Mouse (Mus musculus): Measurements from ENCODE around the gene Ttyh2. TPM values are rescaled to one million over a fixed set of nuclear protein-coding genes. Genes with fewer than 3 reads are reported as not detected.
A peak's percentile ranks its signal among the peaks of the same experiment; 100 is the strongest.

Gene Ttyh2
- polyA plus RNA-seq, 1 experiment: 12.4 TPM

DNA sequence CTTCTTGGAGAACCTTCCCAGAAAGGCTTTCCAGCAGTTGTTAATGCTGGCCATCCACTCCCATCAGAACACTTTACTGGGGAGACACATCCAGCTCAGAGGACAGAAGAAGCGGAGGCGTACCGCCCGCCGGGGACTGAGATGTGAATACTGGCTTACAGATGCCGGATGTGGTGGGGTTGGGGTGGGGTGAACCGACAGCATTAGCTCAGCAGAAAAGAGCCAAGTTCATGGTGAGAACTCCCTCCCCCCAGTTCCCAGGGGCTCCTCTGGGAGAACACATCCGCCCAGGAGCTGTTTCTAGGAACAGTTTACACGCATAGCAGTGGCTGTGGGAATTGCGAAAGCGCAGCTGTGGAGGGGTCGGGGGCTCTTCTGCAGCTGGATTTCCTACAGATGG, 24.3 kb downstream of the Ttyh2 start:
- Histone ChIP-seq H3K27ac (replicated peaks; ENCODE audit: low read depth, low read length) (peak overlapping the region; percentile 31; the same call in 1 of the 2 replicates), H3K4me1 (ENCODE audit: control insufficient read depth, insufficient read depth, insufficient read length, low read length) (no peaks in the 10 kb centered on the region), H3K4me3 (ENCODE audit: insufficient read depth, low read depth, low read length) (no peak overlapping the region)

DNA sequence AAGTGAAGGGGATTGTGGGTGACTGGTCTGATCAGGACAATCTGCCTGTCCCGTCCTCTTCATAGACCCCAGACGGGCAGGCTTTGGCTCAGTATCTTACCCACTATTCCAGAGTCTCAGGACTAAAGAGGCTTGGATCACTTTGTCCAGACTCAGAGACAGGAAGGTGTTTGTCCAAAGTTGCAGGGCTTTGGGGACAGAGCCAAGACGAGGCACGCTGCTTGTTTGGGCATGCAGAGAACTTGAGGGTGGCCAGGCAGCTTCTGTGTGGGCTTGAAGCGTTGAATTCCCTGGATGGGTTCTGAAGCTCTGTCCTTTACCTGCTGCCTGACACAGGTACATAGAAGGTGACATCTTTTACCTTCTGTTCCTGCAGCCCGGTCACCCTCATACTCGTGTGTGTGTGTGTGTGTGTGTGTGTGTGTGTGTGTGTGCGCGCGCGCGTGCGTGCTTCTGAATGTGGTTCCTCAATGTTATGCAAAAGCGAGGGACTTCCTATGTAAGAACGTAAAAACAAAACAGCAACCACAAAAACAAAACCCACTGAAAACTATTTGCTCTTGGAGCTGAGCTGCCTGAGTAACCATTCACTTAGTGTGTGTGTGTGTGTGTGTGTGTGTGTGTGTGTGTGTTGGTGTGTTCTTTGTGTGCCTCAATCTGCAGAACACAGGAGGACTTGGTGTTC, 27.2 kb downstream of the Ttyh2 start:
- Histone ChIP-seq H3K4me1 (ENCODE audit: control insufficient read depth, insufficient read depth, insufficient read length, low read length) (no peaks in the 10 kb centered on the region), H3K27ac (replicated peaks; ENCODE audit: low read depth, low read length) (no peak overlapping the region), H3K4me3 (ENCODE audit: insufficient read depth, low read depth, low read length) (no peak overlapping the region)

DNA sequence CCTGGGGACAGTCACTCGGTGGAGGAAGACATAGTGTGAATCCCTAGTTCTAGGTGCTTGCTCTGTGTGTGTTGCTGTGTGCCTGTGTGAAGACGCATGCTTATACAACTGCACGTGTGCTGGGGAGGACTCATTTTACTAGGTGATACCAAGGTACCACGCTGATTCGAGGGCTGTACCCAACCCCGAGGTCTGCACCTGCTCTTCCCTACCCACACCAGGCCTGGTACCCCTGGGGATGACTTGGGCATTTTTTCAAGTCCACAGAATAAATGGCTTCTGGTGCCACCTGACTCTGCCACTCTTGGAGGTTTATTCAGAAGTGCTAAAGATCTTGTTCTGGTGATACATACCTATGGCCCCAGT, 27.7 kb downstream of the Ttyh2 start:
- Histone ChIP-seq H3K4me1 (ENCODE audit: control insufficient read depth, insufficient read depth, insufficient read length, low read length) (no peaks in the 10 kb centered on the region), H3K27ac (replicated peaks; ENCODE audit: low read depth, low read length) (no peak overlapping the region)

DNA sequence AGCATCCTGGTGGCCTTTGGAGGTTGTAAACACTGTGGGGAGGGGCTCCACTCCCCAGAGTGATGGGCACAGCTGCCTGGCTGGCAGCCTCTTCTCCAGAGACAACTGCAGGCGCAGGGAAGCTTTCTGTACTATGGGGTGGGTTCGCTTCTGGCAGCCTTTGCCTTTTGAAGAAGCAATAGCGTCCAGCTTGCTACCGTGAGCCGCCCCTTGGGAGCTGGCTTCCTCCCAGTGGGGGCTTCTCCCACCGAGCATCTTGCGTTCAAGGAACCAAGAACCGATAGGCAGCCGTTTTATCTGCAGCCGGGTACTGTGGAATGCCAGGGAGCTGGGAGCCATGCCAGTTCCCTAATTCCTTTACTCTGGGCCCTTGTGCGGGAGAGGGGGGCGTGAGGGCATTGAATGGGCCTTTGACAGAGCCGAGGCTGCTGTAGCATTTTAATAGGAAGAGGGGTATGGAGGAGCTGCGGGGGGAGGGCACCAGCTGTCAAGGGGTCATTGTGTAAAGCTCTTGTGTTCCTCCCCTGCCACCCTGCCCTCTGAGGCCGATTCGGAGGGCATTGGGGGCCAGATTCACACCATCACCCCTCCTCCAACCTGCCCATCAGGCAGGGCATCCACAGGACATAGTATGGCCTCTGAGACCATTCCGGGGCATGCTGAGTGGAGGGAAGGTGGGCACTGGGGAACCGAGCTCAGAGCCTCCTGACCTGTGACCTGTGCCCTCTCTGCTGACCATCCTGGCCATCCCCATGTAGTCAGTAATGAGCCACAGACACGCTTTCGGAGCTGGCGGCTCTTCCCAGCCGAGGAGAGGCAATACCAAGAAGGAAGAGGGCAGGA, 29.1 kb downstream of the Ttyh2 start:
- no peaks in the 10 kb centered on the region for H3K4me1 ChIP-seq (ENCODE audit: control insufficient read depth, insufficient read depth, insufficient read length, low read length)
- no peak overlapping the region for H3K27ac ChIP-seq (replicated peaks; ENCODE audit: low read depth, low read length)
- no peak overlapping the region for H3K4me3 ChIP-seq (ENCODE audit: insufficient read depth, low read depth, low read length)

More for the DNA sequence above, 27.7 kb downstream of the Ttyh2 start:
- H3K4me3 ChIP-seq (ENCODE audit: insufficient read depth, low read depth, low read length): no peak overlapping the region

DNA sequence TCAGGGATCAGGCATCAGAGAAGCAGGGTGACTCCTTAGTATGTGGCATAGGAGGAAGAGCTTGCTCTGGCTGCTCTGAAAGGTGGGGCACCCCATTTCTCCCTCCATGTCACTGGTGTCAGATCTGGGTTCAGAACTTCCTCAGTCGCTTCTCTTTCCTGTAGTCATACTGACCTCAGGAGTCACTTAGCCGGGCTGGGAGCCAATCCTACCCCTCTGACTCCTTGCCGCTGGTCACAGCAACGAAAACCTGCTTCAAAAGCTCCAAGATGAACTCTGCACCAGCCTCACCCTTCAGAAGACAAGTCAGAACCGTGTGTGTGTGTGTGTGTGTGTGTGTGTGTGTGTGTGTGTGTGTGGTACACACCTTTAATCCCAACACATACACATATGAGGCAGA, 31.1 kb downstream of the Ttyh2 start:
- H3K4me3 ChIP-seq (ENCODE audit: insufficient read depth, low read depth, low read length): no peak overlapping the region
- H3K4me1 ChIP-seq (ENCODE audit: control insufficient read depth, insufficient read depth, insufficient read length, low read length): no peaks in the 10 kb centered on the region
- H3K27ac ChIP-seq (replicated peaks; ENCODE audit: low read depth, low read length): no peak overlapping the region

DNA sequence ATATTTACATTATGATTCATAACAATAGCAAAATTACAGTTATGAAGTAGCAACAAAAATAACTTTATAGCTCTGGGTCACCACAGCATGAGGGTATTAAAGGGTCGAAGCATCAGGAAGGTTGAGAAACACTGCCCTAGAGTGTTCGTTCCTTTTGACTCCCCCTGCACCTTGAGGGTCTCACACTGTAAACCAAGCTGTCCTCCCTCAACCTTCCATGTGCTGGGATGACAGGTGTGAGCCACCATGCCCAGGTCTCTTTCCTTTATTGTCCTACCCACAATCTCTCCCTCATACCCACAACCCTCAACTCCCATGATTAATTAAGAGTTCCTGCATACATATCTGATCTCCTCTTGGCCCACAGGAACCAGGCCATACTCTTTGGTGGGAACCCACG, 36.2 kb downstream of the Ttyh2 start:
- H3K4me1 ChIP-seq (ENCODE audit: control insufficient read depth, insufficient read depth, insufficient read length, low read length): 0 out of 2 replicates have a peak, but pooled peaks cover 2% of the 10 kb centered on the region
- H3K27ac ChIP-seq (replicated peaks; ENCODE audit: low read depth, low read length): no peak overlapping the region
- H3K4me3 ChIP-seq (ENCODE audit: insufficient read depth, low read depth, low read length): no peak overlapping the region

DNA sequence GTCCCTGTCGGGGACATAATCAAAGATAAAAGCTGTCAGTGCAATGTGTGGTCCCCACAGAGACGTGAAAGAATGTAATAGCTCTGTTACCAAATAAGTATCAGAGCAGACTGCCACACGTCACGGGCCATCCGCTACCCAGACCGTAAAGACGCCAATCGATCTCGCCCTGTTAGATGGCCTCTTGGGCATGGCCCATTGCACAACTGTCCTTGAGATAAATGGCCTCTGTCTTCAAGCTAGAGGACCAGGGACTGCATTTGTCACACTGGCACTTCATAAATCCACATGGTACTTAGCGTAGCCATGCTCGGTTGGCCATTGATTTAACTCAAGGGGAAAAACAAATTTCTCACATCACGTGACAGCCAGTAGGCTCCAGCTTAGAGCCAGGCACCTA, 36.6 kb downstream of the Ttyh2 start:
- Histone ChIP-seq H3K4me1 (ENCODE audit: control insufficient read depth, insufficient read depth, insufficient read length, low read length) (0 out of 2 replicates have a peak, but pooled peaks cover 2% of the 10 kb centered on the region), H3K27ac (replicated peaks; ENCODE audit: low read depth, low read length) (peak overlapping the region; percentile 41; the same call in 1 of the 2 replicates), H3K4me3 (ENCODE audit: insufficient read depth, low read depth, low read length) (no peak overlapping the region)

DNA sequence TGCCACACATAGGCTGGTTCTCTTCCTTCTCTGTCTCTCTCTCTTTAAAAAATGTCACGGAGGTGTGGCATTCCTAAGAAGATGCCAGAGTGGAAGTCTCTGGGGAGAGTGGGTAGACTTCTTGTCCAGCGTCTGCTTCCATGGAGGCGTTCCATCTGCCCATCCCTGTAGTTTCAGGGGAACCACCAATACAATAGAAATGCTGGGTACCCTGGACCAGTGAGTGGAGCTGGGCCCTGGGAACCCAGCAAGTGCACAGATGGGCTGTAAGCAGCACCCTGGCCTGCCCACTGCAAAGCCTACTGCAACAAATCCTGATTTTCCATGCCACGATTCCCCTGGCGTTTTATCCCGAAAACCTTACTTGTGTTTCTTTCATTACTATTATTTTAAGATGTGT, 39.3 kb downstream of the Ttyh2 start:
- Histone ChIP-seq H3K4me1 (ENCODE audit: control insufficient read depth, insufficient read depth, insufficient read length, low read length) (0 out of 2 replicates have a peak, but pooled peaks cover 2% of the 10 kb centered on the region), H3K27ac (replicated peaks; ENCODE audit: low read depth, low read length) (no peak overlapping the region), H3K4me3 (ENCODE audit: insufficient read depth, low read depth, low read length) (no peak overlapping the region)

DNA sequence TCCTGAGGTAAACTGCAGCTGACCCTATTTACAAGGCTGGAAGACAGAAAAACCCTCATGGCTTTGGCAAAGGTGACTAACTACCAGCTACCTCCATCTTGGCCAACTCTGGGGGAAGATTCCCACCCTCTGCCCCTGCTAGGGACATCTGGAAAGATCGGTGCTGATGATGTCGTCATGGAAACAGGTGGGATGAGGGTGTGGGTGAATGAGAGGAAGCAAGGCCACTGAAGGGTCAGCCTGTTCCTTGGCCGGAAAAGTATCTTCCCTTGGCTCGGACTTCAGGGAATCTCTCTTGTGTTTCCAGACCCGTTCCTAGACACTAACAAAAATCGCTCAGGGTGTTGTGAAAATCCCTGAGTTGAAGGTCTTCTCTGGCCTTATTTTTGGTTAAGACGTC, 40.3 kb downstream of the Ttyh2 start:
- Histone ChIP-seq H3K4me1 (ENCODE audit: control insufficient read depth, insufficient read depth, insufficient read length, low read length) (0 out of 2 replicates have a peak, but pooled peaks cover 2% of the 10 kb centered on the region), H3K27ac (replicated peaks; ENCODE audit: low read depth, low read length) (peak overlapping the region; percentile 36; the same call in 1 of the 2 replicates), H3K4me3 (ENCODE audit: insufficient read depth, low read depth, low read length) (no peak overlapping the region)

DNA sequence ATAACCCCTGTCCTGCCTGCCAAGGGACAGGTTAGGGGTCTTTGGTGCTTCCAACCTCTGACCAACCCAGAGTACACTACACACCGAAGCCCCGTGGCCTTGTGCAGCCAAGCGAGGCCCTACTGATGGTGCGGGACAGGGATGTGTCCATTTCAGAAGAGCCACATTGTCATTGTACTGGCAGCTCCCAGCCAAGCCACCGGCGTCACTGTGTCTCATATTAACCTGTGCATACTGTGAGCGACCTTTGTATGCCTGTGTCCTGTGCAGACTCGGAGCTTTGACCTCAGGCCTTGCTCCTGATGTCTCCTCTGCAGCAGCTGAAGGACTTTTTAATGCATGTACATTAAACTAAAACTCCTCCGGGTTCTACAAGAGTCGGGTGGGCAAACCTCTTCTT, 45.3 kb downstream of the Ttyh2 start:
- H3K4me1 ChIP-seq (ENCODE audit: control insufficient read depth, insufficient read depth, insufficient read length, low read length): peaks cover 8% of the 10 kb centered on the region; the same call in 1 of the 2 replicates
- H3K4me3 ChIP-seq (ENCODE audit: insufficient read depth, low read depth, low read length): no peak overlapping the region
- H3K27ac ChIP-seq (replicated peaks; ENCODE audit: low read depth, low read length): no peak overlapping the region

DNA sequence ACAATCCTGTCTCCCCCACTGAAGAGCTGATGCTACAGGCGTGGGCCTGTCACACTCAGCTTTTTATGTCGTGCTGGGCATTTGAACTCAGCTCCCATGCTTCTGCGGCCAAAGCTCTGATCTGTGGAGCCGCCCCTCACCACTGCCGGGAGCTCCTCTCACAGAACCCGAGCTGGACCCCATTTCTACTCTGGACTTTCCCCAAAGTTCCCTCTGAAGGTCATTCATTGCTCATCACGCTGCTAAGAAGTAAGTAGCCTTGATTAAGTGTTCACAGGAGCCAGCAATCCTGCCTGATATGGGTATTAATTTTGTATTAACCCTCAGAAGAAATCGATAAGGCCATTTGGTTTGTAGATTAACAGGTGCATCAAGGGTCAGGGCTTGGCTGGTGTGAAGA, 47.2 kb downstream of the Ttyh2 start:
- Histone ChIP-seq H3K27ac (replicated peaks; ENCODE audit: low read depth, low read length) (no peak overlapping the region), H3K4me3 (ENCODE audit: insufficient read depth, low read depth, low read length) (no peak overlapping the region), H3K4me1 (ENCODE audit: control insufficient read depth, insufficient read depth, insufficient read length, low read length) (peaks cover 8% of the 10 kb centered on the region; the same call in 1 of the 2 replicates)

DNA sequence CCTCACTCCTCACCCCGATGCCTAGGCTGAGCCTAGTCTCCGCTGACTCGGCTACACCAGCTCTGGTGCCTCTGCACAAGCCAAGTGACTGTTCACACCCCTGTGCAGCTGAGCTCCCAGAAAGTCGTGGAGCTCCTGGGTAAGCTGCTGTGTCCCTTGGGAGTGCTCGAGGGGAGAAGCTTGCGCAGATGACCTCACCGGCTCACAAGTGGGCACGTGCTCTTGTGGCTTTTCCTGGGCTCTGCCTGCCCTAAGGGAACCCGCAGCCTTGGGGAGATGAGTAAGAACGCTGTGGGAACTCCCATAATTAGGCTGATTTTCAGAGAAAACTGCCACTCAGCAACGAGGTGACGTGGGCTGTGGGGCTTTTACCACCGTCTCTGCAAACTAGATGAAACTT, 47.8 kb downstream of the Ttyh2 start:
- peaks cover 8% of the 10 kb centered on the region; the same call in 1 of the 2 replicates for H3K4me1 ChIP-seq (ENCODE audit: control insufficient read depth, insufficient read depth, insufficient read length, low read length)
- H3K27ac ChIP-seq (replicated peaks; ENCODE audit: low read depth, low read length): no peak overlapping the region
- no peak overlapping the region for H3K4me3 ChIP-seq (ENCODE audit: insufficient read depth, low read depth, low read length)

DNA sequence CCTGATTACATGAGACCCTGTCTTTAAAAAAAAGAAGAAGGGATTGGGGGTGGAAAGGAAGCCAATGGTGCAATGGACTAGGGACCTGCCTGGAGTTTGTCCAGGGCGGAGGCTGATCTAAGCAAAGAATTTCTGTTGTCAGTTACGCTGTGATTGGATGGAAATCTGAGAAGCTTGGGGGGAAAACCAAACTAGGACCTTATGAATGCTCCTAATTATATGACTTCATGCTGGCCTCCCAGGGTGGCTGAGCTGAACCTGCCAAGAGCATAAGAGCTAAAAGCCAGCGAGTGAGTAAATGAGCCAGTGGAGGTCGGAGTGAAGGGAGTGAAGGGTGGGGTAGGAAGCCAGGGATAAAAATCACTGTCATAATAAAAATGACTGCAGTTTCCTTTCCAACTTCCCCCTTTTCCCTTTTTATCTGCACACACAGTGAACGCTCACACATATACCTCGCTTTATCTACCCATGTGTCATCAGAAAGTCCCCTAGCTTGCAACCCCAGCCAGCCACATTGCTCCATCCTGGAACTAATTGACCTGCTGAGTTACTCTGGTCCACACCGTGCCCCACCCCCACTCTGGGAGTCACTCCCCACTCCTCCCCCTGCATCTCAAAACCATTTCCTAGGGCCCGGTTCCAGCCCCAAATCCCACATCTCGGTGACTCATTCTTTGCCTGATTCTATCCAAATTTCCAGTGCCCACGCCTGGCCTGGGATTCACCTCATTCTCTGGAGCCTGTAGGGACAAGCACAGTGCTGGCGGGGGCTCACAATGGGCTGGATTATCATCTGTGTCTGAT, 49.8 kb downstream of the Ttyh2 start:
- no peak overlapping the region for H3K27ac ChIP-seq (replicated peaks; ENCODE audit: low read depth, low read length)
- peaks cover 8% of the 10 kb centered on the region; the same call in 1 of the 2 replicates for H3K4me1 ChIP-seq (ENCODE audit: control insufficient read depth, insufficient read depth, insufficient read length, low read length)
- H3K4me3 ChIP-seq (ENCODE audit: insufficient read depth, low read depth, low read length): no peak overlapping the region

DNA sequence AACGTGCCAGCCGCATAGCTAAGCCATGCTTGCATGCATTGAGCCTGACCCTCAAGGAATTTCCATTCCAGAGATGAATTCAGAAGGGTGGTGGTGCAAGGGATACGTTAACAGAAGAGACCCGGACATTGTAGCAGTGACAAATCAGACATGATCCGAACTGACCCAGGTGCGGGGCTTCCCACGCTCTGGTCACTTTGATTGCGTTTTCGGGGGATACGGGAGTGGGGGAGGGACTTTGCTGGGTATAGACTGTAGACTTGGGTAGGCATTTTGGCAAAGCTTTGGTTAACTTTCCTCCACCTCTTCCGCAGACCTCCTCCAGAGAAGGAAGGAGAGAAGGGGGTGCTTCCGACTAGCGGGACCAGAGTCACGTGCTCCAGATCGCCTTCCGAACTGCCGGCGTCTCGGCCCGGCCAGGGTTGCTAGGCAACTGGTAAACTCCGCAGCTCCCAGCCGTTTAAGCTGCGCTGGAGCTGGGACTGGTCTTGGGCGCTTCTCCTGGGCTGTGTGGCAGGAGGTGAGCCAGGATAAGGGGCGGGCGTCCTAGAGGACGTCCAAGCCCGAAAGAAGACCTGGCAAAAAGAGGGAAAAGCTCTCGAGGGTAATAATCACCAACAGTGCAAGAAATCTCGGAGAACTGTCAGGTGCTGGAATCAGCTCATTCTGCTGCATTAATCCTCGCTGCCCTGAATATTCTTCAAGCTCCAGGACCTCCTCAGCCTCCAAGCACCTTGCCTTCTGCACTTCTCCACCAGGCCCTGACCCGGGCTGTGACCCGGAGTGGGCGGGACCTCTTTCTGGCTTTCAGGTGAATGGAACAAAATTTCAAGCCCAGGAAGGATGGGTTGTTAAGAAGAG, 52.0 kb downstream of the Ttyh2 start, which contains the start of gene Dnaic2:
Dnaic2 (plus strand) TSS at position 444 of the 861 bp plus-strand sequence.
- peak within 1 kb of the TSS; percentile 38; the same call in 1 of the 2 replicates for H3K4me3 ChIP-seq (ENCODE audit: insufficient read depth, low read depth, low read length)
- H3K4me1 ChIP-seq (ENCODE audit: control insufficient read depth, insufficient read depth, insufficient read length, low read length): peaks cover 8% of the 10 kb centered on the region; the same call in 1 of the 2 replicates
- no peak within 1 kb of the TSS for H3K27ac ChIP-seq (replicated peaks; ENCODE audit: low read depth, low read length)

Measured in brown adipose tissue, adult 24 weeks (tissue).